Comparison of ENCODE assay signal across 9 mouse cellular contexts in the genomic region with DNA sequence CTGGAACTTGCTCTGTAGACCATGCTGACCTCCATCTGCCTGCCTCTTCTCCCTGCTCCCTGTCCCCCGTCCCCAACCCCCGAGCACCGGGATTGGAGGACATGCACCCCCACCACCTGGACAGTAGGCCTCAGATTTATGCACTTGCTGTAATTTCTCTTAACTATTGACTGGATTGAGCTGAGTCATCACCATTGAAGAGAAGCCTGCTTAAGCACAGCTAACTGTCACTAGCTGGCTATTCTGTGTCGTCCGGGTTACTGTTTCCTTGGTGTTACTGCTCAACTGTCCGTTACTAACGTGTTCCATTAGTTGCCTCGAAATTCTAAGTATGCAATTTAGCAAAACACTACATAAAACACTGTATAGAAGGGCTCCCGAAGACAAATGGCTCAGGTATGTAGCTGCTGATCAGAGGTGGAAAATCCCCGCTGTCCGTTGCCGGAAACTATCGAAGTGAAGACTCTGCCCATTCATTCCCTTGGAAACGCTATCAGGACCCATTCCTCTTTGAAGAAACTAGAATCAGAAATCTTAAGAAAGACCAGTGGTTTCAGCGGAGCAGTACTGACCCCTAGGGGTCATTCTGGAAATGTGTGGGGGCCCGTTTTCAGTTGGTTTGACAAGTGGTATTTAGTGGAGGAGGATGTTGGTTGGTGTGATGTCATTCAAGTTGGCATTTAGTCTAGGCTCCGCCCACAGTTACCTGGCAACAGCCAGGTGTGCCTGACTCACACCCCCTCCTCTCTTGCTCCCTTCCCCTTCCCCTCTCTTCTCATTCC. TPM values are rescaled to one million over a fixed set of nuclear protein-coding genes. Genes with fewer than 3 reads are reported as not detected.
DNase-seq lines count a peak whose midpoint lies in the region; ATAC-seq and TF ChIP-seq lines count a peak whose summit lies in the region.
"Had no signal": no experiment of that assay in that cellular context is flagged by ENCODE, and none has a peak within 500 bp of the region (broad histone marks: within the 10 kb centered on the region; RNA-seq: fewer than 3 reads in every experiment).

No protein-coding gene starts in this region.

- 0 out of 2 replicates have a peak overlapping the region, but pooled peaks have one; percentile 2 for H3K4me2 ChIP-seq in forebrain, postnatal 0 days (ENCODE audit: low read depth)
- H3K4me2 ChIP-seq: heart, embryonic 13.5 days had no signal

- H3K36me3 ChIP-seq in forebrain, postnatal 0 days (ENCODE audit: insufficient read depth) = peaks cover 12% of the 10 kb centered on the region; the same call in 1 of the 2 replicates
- H3K36me3 ChIP-seq in limb, embryonic 10.5 days = peaks cover 33% of the 10 kb centered on the region

- H3K9ac ChIP-seq in forebrain, postnatal 0 days = no peak overlapping the region; the same call in 1 of the 2 replicates
- H3K9ac ChIP-seq: heart, embryonic 13.5 days had no signal

- TF ChIP-seq CTCF in brain, embryonic 14.5 days (IDR thresholded peaks at IDR 0.05; ENCODE audit: borderline replicate concordance, extremely low read depth, insufficient read depth, insufficient read length) = peak; percentile 69; the same call in 1 of the 2 replicates
- TF ChIP-seq CTCF in forebrain, postnatal 0 days (IDR thresholded peaks at IDR 0.05; ENCODE audit: low read depth) = peak; percentile 73

- ATAC-seq in forebrain, postnatal 0 days = peak; percentile 56

- no peak overlapping the region for H3K4me3 ChIP-seq in forebrain, postnatal 0 days (ENCODE audit: low read depth, low read length)
- no peak overlapping the region for H3K4me3 ChIP-seq in limb, embryonic 10.5 days
- H3K4me3 ChIP-seq: heart, embryonic 13.5 days had no signal

- peak; percentile 43 for DNase-seq in urinary bladder, postnatal 25 days (ENCODE audit: low spot score)
- no peak for DNase-seq in urinary bladder, adult 2 months (ENCODE audit: low spot score)
- peak; percentile 83 for DNase-seq in brain, embryonic 14.5 days (ENCODE audit: low read depth)
- peak; percentile 71 for DNase-seq in forebrain, postnatal 0 days
- peak; percentile 71 for DNase-seq in kidney, adult 11 months
- peak; percentile 51 for DNase-seq in limb, embryonic 10.5 days (ENCODE audit: low spot score)
- DNase-seq in natural killer cell, adult 2 months (ENCODE audit: low spot score in 2 of 2) = peak; percentile 63 to 74
- DNase-seq in thymus, postnatal 4 days = peak; percentile 71

- H3K9me3 ChIP-seq in forebrain, postnatal 0 days (ENCODE audit: low read length) = no peaks in the 10 kb centered on the region
- no peaks in the 10 kb centered on the region for H3K9me3 ChIP-seq in limb, embryonic 10.5 days (replicated peaks)
- H3K9me3 ChIP-seq: heart, embryonic 13.5 days had no signal

- WGBS in forebrain, postnatal 0 days = 31% methylated on average over 17 of the region's 17 CpGs
- 68% methylated on average over 17 of the region's 17 CpGs for WGBS in limb, embryonic 10.5 days

- no peaks in the 10 kb centered on the region for H3K27me3 ChIP-seq in forebrain, postnatal 0 days (ENCODE audit: insufficient read depth, low read length)
- no peaks in the 10 kb centered on the region for H3K27me3 ChIP-seq in limb, embryonic 10.5 days (ENCODE audit: low read depth, poor library complexity, severe bottlenecking)
- H3K27me3 ChIP-seq: heart, embryonic 13.5 days had no signal

- H3K4me1 ChIP-seq in forebrain, postnatal 0 days (ENCODE audit: insufficient read depth) = no peaks in the 10 kb centered on the region
- H3K4me1 ChIP-seq in limb, embryonic 10.5 days = peaks cover 9% of the 10 kb centered on the region

- no peak for TF ChIP-seq POLR2A in brain, embryonic 14.5 days (IDR thresholded peaks at IDR 0.05; ENCODE audit: borderline replicate concordance, extremely low read depth, insufficient read depth, insufficient read length, poor library complexity, severe bottlenecking)

- H3K27ac ChIP-seq in forebrain, postnatal 0 days (ENCODE audit: low read depth, low read length) = no peak overlapping the region
- no peak overlapping the region for H3K27ac ChIP-seq in limb, embryonic 10.5 days
- H3K27ac ChIP-seq: heart, embryonic 13.5 days had no signal

RNA-seq across cellular contexts. Expression of gene Btbd9, which starts 14.3 kb away (rescaled TPM):
- 11.7 and 14.0 TPM in 2 replicates for polyA plus RNA-seq in urinary bladder, adult 2 months (2012; rRNA removed)
- 56.5 and 72.5 TPM in 2 replicates for polyA plus RNA-seq in brain, embryonic 14.5 days (2012; rRNA removed)
- 55.0 and 63.6 TPM in 2 replicates for total RNA-seq in forebrain, postnatal 0 days (2014; rRNA removed)
- polyA plus RNA-seq in forebrain, postnatal 0 days (2015; fragmentation: Nextera tagmentation; extraction: Ambion mirVana) = 112 and 149 TPM in 2 replicates
- polyA plus RNA-seq in limb, embryonic 10.5 days (2016; fragmentation: Nextera tagmentation; extraction: Ambion mirVana) = 40.5 and 57.5 TPM in 2 replicates

RNA-seq across cellular contexts. Expression of gene Dnah8, which starts 33.5 kb away (rescaled TPM):
- polyA plus RNA-seq in urinary bladder, adult 2 months (2012; rRNA removed) = 0.74 and 0.78 TPM in 2 replicates
- 1.5 and 2.3 TPM in 2 replicates for polyA plus RNA-seq in brain, embryonic 14.5 days (2012; rRNA removed)
- 1.5 and 5.0 TPM in 2 replicates for total RNA-seq in forebrain, postnatal 0 days (2014; rRNA removed)
- 0.80 and 2.1 TPM in 2 replicates for polyA plus RNA-seq in forebrain, postnatal 0 days (2015; fragmentation: Nextera tagmentation; extraction: Ambion mirVana)
- polyA plus RNA-seq in limb, embryonic 10.5 days (2016; fragmentation: Nextera tagmentation; extraction: Ambion mirVana) = 0.49 and 0.51 TPM in 2 replicates

RNA-seq across cellular contexts. Expression of gene Glo1, which starts 36.1 kb away (rescaled TPM):
- 115 and 117 TPM in 2 replicates for polyA plus RNA-seq in urinary bladder, adult 2 months (2012; rRNA removed)
- polyA plus RNA-seq in brain, embryonic 14.5 days (2012; rRNA removed) = 72.9 and 74.8 TPM in 2 replicates
- total RNA-seq in forebrain, postnatal 0 days (2014; rRNA removed) = 150 and 172 TPM in 2 replicates
- polyA plus RNA-seq in forebrain, postnatal 0 days (2015; fragmentation: Nextera tagmentation; extraction: Ambion mirVana) = 186 and 194 TPM in 2 replicates
- polyA plus RNA-seq in limb, embryonic 10.5 days (2016; fragmentation: Nextera tagmentation; extraction: Ambion mirVana) = 202 and 206 TPM in 2 replicates
